Comparison of ENCODE assay signal across 17 mouse cellular contexts in genomic region chr5:144276898-144277630, GRCm38 (mm10). TPM values are rescaled to one million over a fixed set of nuclear protein-coding genes. Genes with fewer than 3 reads are reported as not detected.
DNase-seq lines count a peak whose midpoint lies in the region; ATAC-seq and TF ChIP-seq lines count a peak whose summit lies in the region.
"Had no signal": no experiment of that assay in that cellular context is flagged by ENCODE, and none has a peak within 500 bp of the region (broad histone marks: within the 10 kb centered on the region; RNA-seq: fewer than 3 reads in every experiment).

No protein-coding gene starts in this region.

- dilution Hi-C loops in CH12.LX (cut with MboI; ENCODE audit: extremely low pct_ligation_motif_present, extremely low pct_unique_long_range_greater_than_20kb, low sequenced_read_pairs), result no loop called here

- no peak overlapping the region for H3K9ac ChIP-seq in liver, embryonic 11.5 days (ENCODE audit: low read depth, low read length)
- H3K9ac ChIP-seq in CH12.LX (ENCODE audit: insufficient read depth, low read depth), result no peak overlapping the region
- H3K9ac ChIP-seq in liver, embryonic 12.5 days, result no peak overlapping the region
- H3K9ac ChIP-seq: liver, embryonic 15.5 days; midbrain, embryonic 12.5 days had no signal

- TF ChIP-seq CTCF in CH12.LX (conservative IDR thresholded peaks at IDR 0.05 in 1 of 2, IDR thresholded peaks at IDR 0.05 in 1 of 2; ENCODE audit: low read depth in 2 of 2, low read length in 2 of 2), result no peak

- no peaks in the 10 kb centered on the region for H3K79me2 ChIP-seq in CH12.LX (replicated peaks; ENCODE audit: control insufficient read depth, extremely low read depth, insufficient read depth, poor library complexity, severe bottlenecking)

- no peaks in the 10 kb centered on the region for H3K27me3 ChIP-seq in liver, embryonic 11.5 days (replicated peaks; ENCODE audit: control insufficient read depth, insufficient read depth, low read length)
- H3K27me3 ChIP-seq in CH12.LX (replicated peaks), result no peaks in the 10 kb centered on the region
- H3K27me3 ChIP-seq in liver, embryonic 12.5 days (replicated peaks), result no peaks in the 10 kb centered on the region
- H3K27me3 ChIP-seq: liver, embryonic 15.5 days; midbrain, embryonic 12.5 days had no signal

- H3K4me1 ChIP-seq in liver, embryonic 11.5 days (replicated peaks; ENCODE audit: control insufficient read depth, insufficient read depth, low read length), result no peaks in the 10 kb centered on the region; the same call in 1 of the 2 replicates
- peaks cover 7 to 42% of the 10 kb centered on the region in 2 experiments for H3K4me1 ChIP-seq in CH12.LX (ENCODE audit: control insufficient read depth in 1 of 2, insufficient read depth in 2 of 2)
- H3K4me1 ChIP-seq in liver, embryonic 12.5 days, result peaks cover 7% of the 10 kb centered on the region
- H3K4me1 ChIP-seq: midbrain, embryonic 12.5 days had no signal

- H3K9me3 ChIP-seq in liver, embryonic 11.5 days (ENCODE audit: control insufficient read depth, low read length), result no peaks in the 10 kb centered on the region
- H3K9me3 ChIP-seq in CH12.LX (replicated peaks; ENCODE audit: low read length), result no peaks in the 10 kb centered on the region
- H3K9me3 ChIP-seq in liver, embryonic 12.5 days (replicated peaks), result no peaks in the 10 kb centered on the region
- H3K9me3 ChIP-seq: liver, embryonic 15.5 days; midbrain, embryonic 12.5 days had no signal

- TF ChIP-seq EP300 in CH12.LX (IDR thresholded peaks at IDR 0.05; ENCODE audit: low read length), result peak; percentile 88

- no peak for TF ChIP-seq POLR2A in CH12.LX (IDR thresholded peaks at IDR 0.05; ENCODE audit: low read depth, low read length)

- ATAC-seq in liver, embryonic 11.5 days (replicated peaks; ENCODE audit: low FRiP score), result no peak
- ATAC-seq in liver, embryonic 12.5 days, result peak; percentile 32; the same call in 1 of the 2 replicates

- DNase-seq in liver (peak; percentile 17), CH12.LX (ENCODE audit: extremely low read depth) (peak; percentile 79)
- DNase-seq in liver, embryonic 11.5 days (ENCODE audit: low spot score), result no peak
- DNase-seq in spleen, postnatal 36 days (ENCODE audit: low spot score in 2 of 2), result peak; percentile 65 to 72
- no peak for DNase-seq in ovary, adult 18-20 months (ENCODE audit: low spot score)
- DNase-seq in adrenal gland, postnatal 36 days, result no peak
- no peak for DNase-seq in cerebellum, postnatal 14 days
- DNase-seq: adrenal gland, adult 8-10 months; embryo, embryonic 11 days; gastrocnemius, postnatal 10 days; heart, postnatal 10 days; right cerebral cortex, postnatal 25 days had no signal

- TF ChIP-seq RAD21 in CH12.LX (IDR thresholded peaks at IDR 0.05; ENCODE audit: low read depth, low read length), result no peak; the same call in 1 of the 2 replicates

- H3K4me2 ChIP-seq in liver, embryonic 11.5 days, result no peak overlapping the region
- no peak overlapping the region for H3K4me2 ChIP-seq in CH12.LX (ENCODE audit: insufficient read depth, low read depth, poor library complexity, severe bottlenecking)
- no peak overlapping the region for H3K4me2 ChIP-seq in liver, embryonic 12.5 days
- H3K4me2 ChIP-seq: liver, embryonic 15.5 days; midbrain, embryonic 12.5 days had no signal

- H3K4me3 ChIP-seq in liver, embryonic 11.5 days (ENCODE audit: low read depth, low read length), result no peak overlapping the region
- no peak overlapping the region for H3K4me3 ChIP-seq in CH12.LX (replicated peaks in 1 of 3; ENCODE audit: low read depth in 2 of 3, low read length in 2 of 3, poor library complexity in 1 of 3)
- no peak overlapping the region for H3K4me3 ChIP-seq in liver, embryonic 12.5 days
- H3K4me3 ChIP-seq: left cerebral cortex, adult 2 months; liver, embryonic 15.5 days; midbrain, embryonic 12.5 days had no signal

- WGBS in liver, embryonic 11.5 days, result 53% methylated on average over 17 of the region's 17 CpGs
- WGBS in liver, embryonic 12.5 days (ENCODE audit: insufficient replicate concordance), result 32% methylated on average over 17 of the region's 17 CpGs

- no peaks in the 10 kb centered on the region for H3K36me3 ChIP-seq in liver, embryonic 11.5 days (ENCODE audit: control insufficient read depth, insufficient read depth, low read length)
- H3K36me3 ChIP-seq in CH12.LX (replicated peaks in 1 of 2; ENCODE audit: control insufficient read depth in 1 of 2, insufficient read depth in 1 of 2, low read length in 1 of 2), result peaks cover 2 to 16% of the 10 kb centered on the region in 2 experiments
- peaks cover 25% of the 10 kb centered on the region for H3K36me3 ChIP-seq in liver, embryonic 12.5 days
- H3K36me3 ChIP-seq: liver, embryonic 15.5 days had no signal

- in situ Hi-C loops in CH12.LX (cut with MboI; ENCODE audit: low pct_ligation_motif_present, low pct_unique_long_range_greater_than_20kb, low sequenced_read_pairs), result no loop called here

- no peak overlapping the region for H3K27ac ChIP-seq in liver, embryonic 11.5 days (ENCODE audit: low read depth, low read length)
- no peak overlapping the region for H3K27ac ChIP-seq in CH12.LX (ENCODE audit: insufficient read depth, low read depth)
- no peak overlapping the region for H3K27ac ChIP-seq in liver, embryonic 12.5 days
- H3K27ac ChIP-seq: kidney, postnatal 0 days; left cerebral cortex, adult 2 months; liver, embryonic 15.5 days; midbrain, embryonic 12.5 days had no signal

TF ChIP-seq in CH12.LX, 34 proteins besides CTCF, POLR2A, EP300 and RAD21:
- TF ChIP-seq IRF4 (IDR thresholded peaks at IDR 0.05; ENCODE audit: low read depth, low read length) (peak; percentile 94), POLR2AphosphoS2 (IDR thresholded peaks at IDR 0.05; ENCODE audit: low read depth, low read length) (no peak), RCOR1 (conservative IDR thresholded peaks at IDR 0.05; ENCODE audit: low read depth, low read length) (0 out of 2 replicates have a peak, but pooled peaks have one; percentile 64), BHLHE40 (IDR thresholded peaks at IDR 0.05; ENCODE audit: low read depth, low read length) (peak; percentile 25; the same call in 1 of the 2 replicates), CHD2 (IDR thresholded peaks at IDR 0.05; ENCODE audit: low read length) (no peak), ZKSCAN1 (IDR thresholded peaks at IDR 0.05; ENCODE audit: borderline replicate concordance, low read depth, low read length) (peak; percentile 51; the same call in 1 of the 2 replicates), SIN3A (IDR thresholded peaks at IDR 0.05; ENCODE audit: low read length) (0 out of 2 replicates have a peak, but pooled peaks have one; percentile 13), KAT2A (IDR thresholded peaks at IDR 0.05; ENCODE audit: insufficient replicate concordance, low read length) (no peak), MAX (IDR thresholded peaks at IDR 0.05; ENCODE audit: low read length) (no peak; the same call in 1 of the 2 replicates), MAZ (IDR thresholded peaks at IDR 0.05; ENCODE audit: low read depth, low read length) (peak; percentile 80), MEF2A (IDR thresholded peaks at IDR 0.05; ENCODE audit: borderline replicate concordance, low read depth, low read length) (peak; percentile 40; the same call in 1 of the 2 replicates)

RNA-seq across cellular contexts. Expression of gene Bri3, which starts 32.8 kb away (rescaled TPM):
- polyA plus RNA-seq in liver, embryonic 11.5 days (2014; fragmentation: Nextera tagmentation; extraction: Ambion mirVana), result 59.2 and 61.0 TPM in 2 replicates
- 18.0 and 20.3 TPM in 2 replicates for total RNA-seq in CH12.LX (2012; rRNA removed)
- total RNA-seq in CH12.LX (2014; rRNA removed), result 9.3 and 12.6 TPM in 2 replicates
- 41.7 and 44.0 TPM in 2 replicates for polyA plus RNA-seq in CH12.LX (2012; ENCODE audit: insufficient read length, low read depth)
- polyA plus RNA-seq in liver, embryonic 12.5 days (2016; fragmentation: Nextera tagmentation; extraction: Ambion mirVana), result 37.7 and 40.3 TPM in 2 replicates
- total RNA-seq in adrenal gland, postnatal 36 days (2021), result 100 to 1,000 TPM; 115 to 151 TPM

RNA-seq across cellular contexts. Expression of gene Tecpr1, which starts 53.6 kb away (rescaled TPM):
- 7.5 and 8.9 TPM in 2 replicates for polyA plus RNA-seq in liver, embryonic 11.5 days (2014; fragmentation: Nextera tagmentation; extraction: Ambion mirVana)
- total RNA-seq in CH12.LX (2012; rRNA removed) (5.3 and 6.0 TPM in 2 replicates), CH12.LX (2014; rRNA removed) (2.2 and 2.8 TPM in 2 replicates)
- polyA plus RNA-seq in CH12.LX (2012; ENCODE audit: insufficient read length, low read depth), result 5.8 and 6.2 TPM in 2 replicates
- polyA plus RNA-seq in liver, embryonic 12.5 days (2016; fragmentation: Nextera tagmentation; extraction: Ambion mirVana), result 4.8 TPM in 2 replicates
- 100 to 1,000 TPM in 1 of 2 experiments, 10 to 100 TPM in 1; 92.8 to 111 TPM for total RNA-seq in adrenal gland, postnatal 36 days (2021)

Comparison
In these comparisons a context has a peak if more than half of its experiments do, and no peak if none do; other contexts are left out.
1. DNase-seq: peak in liver (single experiment), CH12.LX (single experiment) and spleen, postnatal 36 days (2 of 2); none in liver, embryonic 11.5 days (single experiment), ovary, adult 18-20 months (single experiment), adrenal gland, postnatal 36 days (0 of 2) and cerebellum, postnatal 14 days (0 of 2).